In the genomic region with DNA sequence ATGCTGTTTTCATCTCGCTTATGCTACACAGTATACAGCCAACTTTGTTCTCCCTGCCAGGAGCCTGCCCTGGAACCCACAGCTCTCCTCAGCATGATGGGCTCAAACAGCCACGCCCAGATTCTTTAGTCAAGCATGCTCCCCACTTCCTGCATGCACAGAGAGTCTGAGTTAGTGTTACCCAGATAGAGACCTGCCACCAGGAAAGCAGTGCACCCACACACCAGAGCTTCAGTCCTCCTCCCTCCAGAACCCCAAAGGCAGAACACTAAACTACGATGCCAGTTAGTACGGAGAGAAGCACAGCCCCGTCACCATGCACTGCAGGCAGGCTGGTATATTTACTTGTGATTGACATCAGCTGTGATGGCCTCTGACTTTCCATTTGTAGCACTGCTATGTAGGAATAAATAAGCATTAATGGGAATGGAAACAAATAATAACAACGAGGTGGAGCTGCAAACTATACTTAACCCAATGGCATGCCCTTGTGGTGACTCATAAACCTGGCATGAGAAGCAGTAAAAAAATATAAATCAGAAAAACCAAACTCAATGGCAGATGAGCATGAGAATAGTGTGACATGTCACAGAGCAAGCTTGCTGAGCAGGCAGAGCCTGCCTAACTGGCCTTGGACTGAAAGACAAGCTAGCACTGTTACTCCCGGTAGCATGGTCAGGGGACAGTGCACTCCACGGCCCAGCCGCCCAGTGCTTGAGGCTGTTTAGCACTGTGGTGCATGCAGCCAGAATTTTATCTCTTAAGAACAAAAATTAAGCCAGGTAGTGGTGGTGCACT, we compare ENCODE assay signal across 8 mouse cellular contexts. TPM values are rescaled to one million over a fixed set of nuclear protein-coding genes. Genes with fewer than 3 reads are reported as not detected.
DNase-seq lines count a peak whose midpoint lies in the region; ATAC-seq lines count a peak whose summit lies in the region.
"Had no signal": no experiment of that assay in that cellular context is flagged by ENCODE, and none has a peak within 500 bp of the region (broad histone marks: within the 10 kb centered on the region; RNA-seq: fewer than 3 reads in every experiment).

No protein-coding gene starts in this region.

- H3K9ac ChIP-seq in midbrain, embryonic 14.5 days (replicated peaks; ENCODE audit: low read length): no peak overlapping the region
- H3K9ac ChIP-seq: limb, embryonic 12.5 days had no signal

- H3K36me3 ChIP-seq in midbrain, embryonic 14.5 days (ENCODE audit: control insufficient read depth, insufficient read depth, low read length): peaks cover 43% of the 10 kb centered on the region

- peak; percentile 83 for ATAC-seq in CD4-positive, CD25-positive, alpha-beta regulatory T cell, adult 4 months
- no peak for ATAC-seq in midbrain, embryonic 14.5 days (ENCODE audit: low FRiP score, low TSS enrichment)

- H3K4me3 ChIP-seq in midbrain, embryonic 14.5 days (replicated peaks; ENCODE audit: low read depth, low read length): no peak overlapping the region
- H3K4me3 ChIP-seq: limb, embryonic 12.5 days had no signal

- intact Hi-C loops in left cerebral cortex, postnatal 4 days (cut with DNase I): no loop called here

- no peak overlapping the region for H3K4me2 ChIP-seq in midbrain, embryonic 14.5 days (ENCODE audit: low read length)
- H3K4me2 ChIP-seq: limb, embryonic 12.5 days had no signal

- H3K27ac ChIP-seq in midbrain, embryonic 14.5 days (replicated peaks; ENCODE audit: low read depth, low read length): no peak overlapping the region
- H3K27ac ChIP-seq: limb, embryonic 12.5 days had no signal

- H3K4me1 ChIP-seq in midbrain, embryonic 14.5 days (ENCODE audit: control insufficient read depth, insufficient read depth, low read length): no peaks in the 10 kb centered on the region
- H3K4me1 ChIP-seq: limb, embryonic 12.5 days had no signal

- no peaks in the 10 kb centered on the region for H3K27me3 ChIP-seq in midbrain, embryonic 14.5 days (ENCODE audit: control insufficient read depth, insufficient read depth, low read length)
- H3K27me3 ChIP-seq: limb, embryonic 12.5 days had no signal

- H3K9me3 ChIP-seq in midbrain, embryonic 14.5 days (ENCODE audit: control insufficient read depth, low read length): no peaks in the 10 kb centered on the region
- H3K9me3 ChIP-seq: limb, embryonic 12.5 days had no signal

- 93% methylated on average over 9 of the region's 9 CpGs for WGBS in midbrain, embryonic 14.5 days

- DNase-seq in B cell, adult 2 months: peak; percentile 62
- DNase-seq in gonadal fat pad, adult 2 months (ENCODE audit: low read depth): peak; percentile 38
- peak; percentile 9 to 10 for DNase-seq in spleen, postnatal 14 days (ENCODE audit: low spot score in 2 of 2)
- DNase-seq in left cerebral cortex, adult 8-10 months (ENCODE audit: low spot score in 2 of 2): no peak
- no peak for DNase-seq in left cerebral cortex, postnatal 4 days
- no peak for DNase-seq in midbrain, embryonic 14.5 days

RNA-seq across cellular contexts. Expression of gene Uap1, which starts 26.9 kb away (rescaled TPM):
- 10 to 100 TPM; 12.9 to 18.1 TPM for polyA plus RNA-seq in CD4-positive, CD25-positive, alpha-beta regulatory T cell, adult 4 months (2017; shearing (Covaris generic))
- polyA plus RNA-seq in gonadal fat pad, adult 2 months (2012; rRNA removed): 32.8 and 33.0 TPM in 2 replicates
- 10 to 100 TPM; 55.4 to 72.9 (median 60.0) TPM for total RNA-seq in left cerebral cortex, adult 8-10 months (2022)
- total RNA-seq in left cerebral cortex, postnatal 4 days (2021): 10 to 100 TPM; 53.1 to 57.7 TPM
- 49.2 and 67.5 TPM in 2 replicates for polyA plus RNA-seq in midbrain, embryonic 14.5 days (2014; fragmentation: Nextera tagmentation; extraction: Ambion mirVana)

RNA-seq across cellular contexts. Expression of gene Ddr2, which starts 37.3 kb away (rescaled TPM):
- not detected for polyA plus RNA-seq in CD4-positive, CD25-positive, alpha-beta regulatory T cell, adult 4 months (2017; shearing (Covaris generic))
- polyA plus RNA-seq in gonadal fat pad, adult 2 months (2012; rRNA removed): 25.4 and 27.3 TPM in 2 replicates
- 1 to 10 TPM; 5.4 to 8.3 (median 6.5) TPM for total RNA-seq in left cerebral cortex, adult 8-10 months (2022)
- 10 to 100 TPM in 1 of 2 experiments, 1 to 10 TPM in 1; 9.0 to 10.5 TPM for total RNA-seq in left cerebral cortex, postnatal 4 days (2021)
- 1.7 and 8.9 TPM in 2 replicates for polyA plus RNA-seq in midbrain, embryonic 14.5 days (2014; fragmentation: Nextera tagmentation; extraction: Ambion mirVana)

Comparison
In these comparisons a context has a peak if more than half of its experiments do, and no peak if none do; other contexts are left out.
1. DNase-seq: peak in B cell, adult 2 months (2 of 2), gonadal fat pad, adult 2 months (single experiment) and spleen, postnatal 14 days (2 of 2); none in left cerebral cortex, adult 8-10 months (0 of 2), left cerebral cortex, postnatal 4 days (single experiment) and midbrain, embryonic 14.5 days (single experiment).